Mouse (Mus musculus) midbrain, postnatal 0 days (tissue): ENCODE results near the gene Map2k6. TPM values are rescaled to one million over a fixed set of nuclear protein-coding genes. Genes with fewer than 3 reads are reported as not detected.

Source experiments
- ATAC-seq: fragments of 200-750 bp; cut with Nextera tagmentation; 2 replicates; pipeline ENCODE4 v1.8.0; 2017; ENCODE audit warnings: moderate number of reproducible peaks, mild to moderate bottlenecking, moderate TSS enrichment, moderate library complexity; ENCODE audit not compliant: low FRiP score
- DNase-seq: peaks from one replicate; pipeline ENCODE4 v3.0.0-alpha.2; 2015; ENCODE audit warnings: low spot score
- H3K27ac ChIP-seq: fragments of 300-500 bp; sonication (generic); 2 replicates; pipeline ENCODE4 v1.5.1; 2014; ENCODE audit warnings: low read depth, mild to moderate bottlenecking, low read length, mixed read lengths
- H3K27me3 ChIP-seq: fragments of 300-500 bp; sonication (generic); 2 replicates; pipeline ENCODE4 v1.6.1; 2014; ENCODE audit warnings: low read length, control low read depth, mixed read lengths; ENCODE audit not compliant: insufficient read depth
- H3K36me3 ChIP-seq: fragments of 300-500 bp; sonication (generic); 2 replicates; pipeline ENCODE4 v1.6.1; 2014; ENCODE audit warnings: low read length, control low read depth, mixed read lengths; ENCODE audit not compliant: insufficient read depth
- H3K4me1 ChIP-seq: fragments of 300-500 bp; sonication (generic); 2 replicates; pipeline ENCODE4 v1.6.1; 2014; ENCODE audit warnings: mild to moderate bottlenecking, control low read depth, antibody characterized with exemption, low read length, mixed read lengths; ENCODE audit not compliant: insufficient read depth
- H3K4me2 ChIP-seq: fragments of 300-500 bp; sonication (generic); 2 replicates; pipeline ENCODE4 v1.6.1; 2014; ENCODE audit warnings: low read depth, mild to moderate bottlenecking, low read length, mixed read lengths; ENCODE audit not compliant: poor library complexity, severe bottlenecking
- H3K4me3 ChIP-seq: fragments of 300-500 bp; sonication (generic); 2 replicates; pipeline ENCODE4 v1.5.1; 2014; ENCODE audit warnings: low read depth, mild to moderate bottlenecking, low read length, moderate library complexity
- H3K9ac ChIP-seq: fragments of 300-500 bp; sonication (generic); replicated peaks from 2 replicates; pipeline ENCODE4 v1.6.1; 2014; ENCODE audit warnings: mild to moderate bottlenecking, low read length, moderate library complexity, mixed read lengths; ENCODE audit not compliant: poor library complexity, severe bottlenecking
- H3K9me3 ChIP-seq: fragments of 300-500 bp; sonication (generic); 2 replicates; pipeline ENCODE4 v1.6.1; 2016; ENCODE audit warnings: low read length, control low read depth
- CTCF ChIP-seq: IDR thresholded peaks from 2 replicates; pipeline ENCODE4 v1.5.1; 2016; ENCODE audit warnings: antibody characterized with exemption, mild to moderate bottlenecking
- WGBS: fragments of 180-500 bp; shearing (Covaris S2); extraction: QIAGEN DNeasy Blood & Tissue Kit; methylation state at CpG from one replicate; pipeline ENCODE4 v1.1.7; 2014; 5-methylcytosine and 5-hydroxymethylcytosine counted together
- polyA plus RNA-seq: library from polyadenylated mRNA; unstranded; fragments of >200 nt; fragmentation: Nextera tagmentation; extraction: Ambion mirVana; gene quantifications from 2 replicates; pipeline ENCODE4 v1.2.1, GENCODE M21; 2015
- total RNA-seq: library from RNA; depleted of rRNA; stranded (reverse); fragments of >200 nt; gene quantifications from 2 replicates; pipeline ENCODE4 v1.2.3, GENCODE M21; 2014

Gene Map2k6
- total and polyA plus RNA-seq, 2 experiments from 2014 or later: 10.6 to 12.3 TPM

- Histone ChIP-seq H3K27me3 (no peaks in the 10 kb centered on the region), H3K4me2 (no peak overlapping the region), H3K4me1 (peaks cover 4% of the 10 kb centered on the region; the same call in 1 of the 2 replicates), H3K27ac (no peak overlapping the region), H3K36me3 (no peaks in the 10 kb centered on the region), H3K4me3 (no peak overlapping the region), H3K9me3 (no peaks in the 10 kb centered on the region), H3K9ac (no peak overlapping the region)
- no peak for TF ChIP-seq CTCF
- DNase-seq (no peak), ATAC-seq (no peak)
- WGBS: 93% methylated on average over 8 of the region's 8 CpGs
Measured at GRCm38 (mm10) chr11:110482176-110482575, 83.3 kb downstream of the Map2k6 start.

GRCm38 (mm10) chr11:110482649-110483048 is 83.7 kb downstream of the Map2k6 start:
- no peaks in the 10 kb centered on the region for H3K36me3 ChIP-seq
- DNase-seq (no peak), ATAC-seq (no peak)
- 88% methylated on average over 4 of the region's 4 CpGs for WGBS
- H3K4me2 ChIP-seq: no peak overlapping the region
- H3K27me3 ChIP-seq: no peaks in the 10 kb centered on the region
- H3K4me1 ChIP-seq: peaks cover 4% of the 10 kb centered on the region; the same call in 1 of the 2 replicates
- no peak for TF ChIP-seq CTCF
- H3K9ac ChIP-seq: no peak overlapping the region
- no peaks in the 10 kb centered on the region for H3K9me3 ChIP-seq
- no peak overlapping the region for H3K27ac ChIP-seq
- H3K4me3 ChIP-seq: no peak overlapping the region

GRCm38 (mm10) chr11:110483165-110483564 is 84.2 kb downstream of the Map2k6 start:
- H3K9ac ChIP-seq: no peak overlapping the region
- H3K9me3 ChIP-seq: no peaks in the 10 kb centered on the region
- no peak overlapping the region for H3K27ac ChIP-seq
- H3K4me3 ChIP-seq: no peak overlapping the region
- 39% methylated on average over 6 of the region's 6 CpGs for WGBS
- no peak overlapping the region for H3K4me2 ChIP-seq
- H3K4me1 ChIP-seq: peaks cover 4% of the 10 kb centered on the region; the same call in 1 of the 2 replicates
- no peaks in the 10 kb centered on the region for H3K27me3 ChIP-seq
- DNase-seq (peak; percentile 75), ATAC-seq (no peak)
- H3K36me3 ChIP-seq: no peaks in the 10 kb centered on the region
- peak; percentile 74 for TF ChIP-seq CTCF

- no peak for TF ChIP-seq CTCF
- ATAC-seq: no peak
- Histone ChIP-seq H3K4me1 (no peaks in the 10 kb centered on the region), H3K27me3 (no peaks in the 10 kb centered on the region), H3K4me2 (no peak overlapping the region), H3K27ac (no peak overlapping the region), H3K9ac (no peak overlapping the region), H3K4me3 (no peak overlapping the region), H3K36me3 (no peaks in the 10 kb centered on the region), H3K9me3 (no peaks in the 10 kb centered on the region)
- DNase-seq: no peak
- 92% methylated on average over 1 of the region's 1 CpGs for WGBS
Measured at GRCm38 (mm10) chr11:110484426-110484825, 85.5 kb downstream of the Map2k6 start.

- DNase-seq (no peak), ATAC-seq (no peak)
- no peaks in the 10 kb centered on the region for H3K9me3 ChIP-seq
- H3K4me3 ChIP-seq: no peak overlapping the region
- TF ChIP-seq CTCF: no peak
- no peaks in the 10 kb centered on the region for H3K36me3 ChIP-seq
- H3K4me2 ChIP-seq: no peak overlapping the region
- no peaks in the 10 kb centered on the region for H3K4me1 ChIP-seq
- H3K9ac ChIP-seq: no peak overlapping the region
- no peaks in the 10 kb centered on the region for H3K27me3 ChIP-seq
- no peak overlapping the region for H3K27ac ChIP-seq
- 90% methylated on average over 6 of the region's 6 CpGs for WGBS
Measured at GRCm38 (mm10) chr11:110485081-110485480, 86.2 kb downstream of the Map2k6 start.

- Histone ChIP-seq H3K4me1 (no peaks in the 10 kb centered on the region), H3K4me3 (no peak overlapping the region), H3K27me3 (no peaks in the 10 kb centered on the region), H3K36me3 (peaks cover 6% of the 10 kb centered on the region), H3K9me3 (no peaks in the 10 kb centered on the region), H3K4me2 (no peak overlapping the region), H3K9ac (no peak overlapping the region), H3K27ac (no peak overlapping the region)
- 93% methylated on average over 6 of the region's 6 CpGs for WGBS
- no peak for TF ChIP-seq CTCF
- DNase-seq: no peak
- ATAC-seq: no peak
Measured at GRCm38 (mm10) chr11:110487796-110488195, 88.9 kb downstream of the Map2k6 start.
